Comparison of ENCODE assay signal across 18 mouse cellular contexts in genomic region chr6:140843292-140843991, GRCm38 (mm10).
"Had no signal": no experiment of that assay in that cellular context is flagged by ENCODE, and none has a peak within 500 bp of the region (broad histone marks: within the 10 kb centered on the region; RNA-seq: fewer than 3 reads in every experiment).

No protein-coding gene starts in this region.

- H3K4me1 ChIP-seq: midbrain, embryonic 10.5 days; midbrain, embryonic 12.5 days; neural tube, embryonic 13.5 days; neural tube, embryonic 15.5 days had no signal

- H3K9me3 ChIP-seq: midbrain, embryonic 10.5 days; midbrain, embryonic 12.5 days; neural tube, embryonic 13.5 days; neural tube, embryonic 15.5 days had no signal

- H3K36me3 ChIP-seq: midbrain, embryonic 10.5 days; midbrain, embryonic 12.5 days; neural tube, embryonic 13.5 days; neural tube, embryonic 15.5 days had no signal

- H3K4me3 ChIP-seq: midbrain, embryonic 10.5 days; midbrain, embryonic 12.5 days; myocyte; neural tube, embryonic 13.5 days; neural tube, embryonic 15.5 days had no signal

- H3K27me3 ChIP-seq: midbrain, embryonic 12.5 days; neural tube, embryonic 13.5 days; neural tube, embryonic 15.5 days had no signal

- H3K27ac ChIP-seq: midbrain, embryonic 10.5 days; midbrain, embryonic 12.5 days; neural tube, embryonic 13.5 days; neural tube, embryonic 15.5 days had no signal

- H3K9ac ChIP-seq: lung, embryonic 14.5 days; midbrain, embryonic 12.5 days; neural tube, embryonic 13.5 days; neural tube, embryonic 15.5 days had no signal

- DNase-seq: lung, embryonic 14.5 days; lung, postnatal 10 days; lung, postnatal 4 days; midbrain, embryonic 14.5 days; retina, postnatal 1 day; right cerebral cortex, adult 18-20 months; right cerebral cortex, postnatal 25 days; right cerebral cortex, postnatal 4 days; spleen, adult 18-20 months; thymus, adult 18-20 months; thymus, postnatal 14 days; thymus, postnatal 36 days had no signal

- H3K4me2 ChIP-seq: lung, embryonic 14.5 days; midbrain, embryonic 12.5 days; neural tube, embryonic 13.5 days; neural tube, embryonic 15.5 days had no signal

- ATAC-seq: midbrain, embryonic 16.5 days had no signal
